Mouse (Mus musculus): ENCODE data around the gene Ppig. TPM values are rescaled to one million over a fixed set of nuclear protein-coding genes. Genes with fewer than 3 reads are reported as not detected.
A peak's percentile ranks its signal among the peaks of the same experiment; 100 is the strongest.

Gene Ppig
- polyA plus RNA-seq, 1 experiment from 2014 or later, result 149 TPM

DNA sequence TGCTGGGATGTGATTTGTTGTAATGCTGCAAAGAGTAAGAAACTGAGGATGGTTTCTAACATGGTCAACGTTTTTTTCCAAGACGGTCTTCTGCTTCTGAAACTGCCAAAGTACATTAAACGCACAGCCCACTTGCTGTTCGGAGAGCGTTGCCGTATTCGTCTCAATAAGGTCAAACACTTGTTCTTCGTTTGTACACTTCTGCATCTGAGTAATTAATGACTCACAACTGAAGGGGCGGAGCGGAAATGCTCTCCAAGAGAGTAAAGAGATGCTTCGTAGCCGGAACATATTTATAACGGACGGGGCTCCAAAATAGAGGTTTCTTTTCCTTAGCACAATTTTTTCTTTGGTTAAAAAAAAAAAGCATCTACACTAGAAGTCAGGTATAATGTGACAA lies 10.2 kb upstream of the Ppig start:
- DNase-seq (ENCODE audit: low spot score), result no peak
- Histone ChIP-seq H3K4me1 (replicated peaks; ENCODE audit: insufficient read depth, low read length) (no peaks in the 10 kb centered on the region), H3K27ac (no peak overlapping the region), H3K4me2 (ENCODE audit: low read length) (peak overlapping the region; percentile 91; the same call in 1 of the 2 replicates), H3K27me3 (ENCODE audit: insufficient read depth, low read length) (no peaks in the 10 kb centered on the region), H3K9ac (ENCODE audit: low read depth, low read length) (no peak overlapping the region), H3K4me3 (replicated peaks; ENCODE audit: low read depth, low read length) (no peak overlapping the region), H3K9me3 (replicated peaks; ENCODE audit: low read length) (no peaks in the 10 kb centered on the region), H3K36me3 (ENCODE audit: insufficient read depth, low read length) (peaks cover 4% of the 10 kb centered on the region; the same call in 1 of the 2 replicates)
- no peak for ATAC-seq (replicated peaks; ENCODE audit: low FRiP score, low read depth)
- WGBS, result 66% methylated on average over 14 of the region's 14 CpGs
- no peak for TF ChIP-seq CTCF (IDR thresholded peaks at IDR 0.05; ENCODE audit: low read depth)

DNA sequence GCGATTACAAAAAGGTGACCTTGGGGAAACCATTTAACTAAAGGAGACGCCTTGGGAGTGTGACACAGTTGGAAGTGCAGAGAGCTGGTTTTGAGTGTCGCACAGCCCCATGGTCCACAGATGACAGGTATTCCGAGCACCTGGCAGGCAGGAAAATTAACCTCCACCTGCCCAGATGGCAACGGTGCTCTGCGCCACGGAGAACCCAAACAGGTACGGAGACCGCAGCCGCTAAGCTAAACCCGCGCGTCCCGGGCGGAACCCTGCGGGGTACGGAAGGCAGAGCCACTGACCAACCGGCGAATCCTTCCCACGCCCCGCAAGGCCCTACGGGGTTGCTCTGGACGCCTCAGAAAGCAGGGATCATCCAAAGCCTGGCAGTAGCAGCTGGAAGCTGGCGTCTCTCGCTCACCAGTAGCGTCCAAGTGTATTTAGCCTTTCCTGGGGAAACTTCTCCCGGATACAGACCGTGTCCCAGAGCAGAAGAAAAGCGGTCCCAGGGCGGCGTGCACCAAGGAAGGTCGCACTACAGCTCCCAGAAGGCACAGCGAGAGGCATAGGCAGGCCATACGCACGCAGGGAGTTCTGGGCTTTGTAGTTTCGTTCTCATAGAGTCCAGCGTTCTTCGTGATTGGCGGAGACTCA lies 9.2 kb upstream of the Ppig start, which contains the start of gene Fastkd1:
Gene Fastkd1, minus strand, starts transcription at position 536 of the 645 bp plus-strand sequence.
- peak within 1 kb of the TSS; percentile 90 for H3K27ac ChIP-seq
- ATAC-seq (replicated peaks; ENCODE audit: low FRiP score, low read depth) (peak; percentile 98), DNase-seq (ENCODE audit: low spot score) (peak; percentile 96)
- H3K4me2 ChIP-seq (ENCODE audit: low read length), result peak within 1 kb of the TSS; percentile 91
- H3K36me3 ChIP-seq (ENCODE audit: insufficient read depth, low read length), result no peaks in the 10 kb centered on the region
- H3K9ac ChIP-seq (ENCODE audit: low read depth, low read length), result peak within 1 kb of the TSS; percentile 70
- no peaks in the 10 kb centered on the region for H3K27me3 ChIP-seq (ENCODE audit: insufficient read depth, low read length)
- no peaks in the 10 kb centered on the region for H3K4me1 ChIP-seq (replicated peaks; ENCODE audit: insufficient read depth, low read length)
- WGBS, result under 1% methylated on average over 39 of the region's 39 CpGs
- H3K4me3 ChIP-seq (replicated peaks; ENCODE audit: low read depth, low read length), result peak within 1 kb of the TSS; percentile 81
- TF ChIP-seq CTCF (IDR thresholded peaks at IDR 0.05; ENCODE audit: low read depth), result no peak
- H3K9me3 ChIP-seq (replicated peaks; ENCODE audit: low read length), result no peaks in the 10 kb centered on the region

DNA sequence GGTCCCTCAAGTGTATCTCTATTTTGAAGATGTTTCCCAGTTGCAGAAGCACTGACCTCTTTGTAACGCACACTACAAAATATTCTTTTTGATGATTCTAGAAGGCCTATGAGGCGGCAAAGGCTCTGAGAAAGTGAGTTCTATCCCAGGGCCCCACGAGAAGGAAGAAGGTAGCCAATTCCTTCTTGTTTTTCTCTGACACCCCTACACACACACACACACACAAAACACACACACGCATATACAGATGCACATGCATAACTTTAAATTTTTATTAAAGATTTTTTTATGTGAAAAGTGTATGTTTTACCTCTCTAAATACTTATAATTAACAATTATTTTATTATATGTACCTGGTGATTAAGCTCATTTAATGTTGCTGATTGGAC lies 8.7 kb upstream of the Ppig start:
- Histone ChIP-seq H3K4me1 (replicated peaks; ENCODE audit: insufficient read depth, low read length) (no peaks in the 10 kb centered on the region), H3K4me3 (replicated peaks; ENCODE audit: low read depth, low read length) (peak overlapping the region; percentile 81), H3K4me2 (ENCODE audit: low read length) (peak overlapping the region; percentile 91), H3K27ac (no peak overlapping the region), H3K27me3 (ENCODE audit: insufficient read depth, low read length) (no peaks in the 10 kb centered on the region), H3K36me3 (ENCODE audit: insufficient read depth, low read length) (no peaks in the 10 kb centered on the region), H3K9me3 (replicated peaks; ENCODE audit: low read length) (no peaks in the 10 kb centered on the region), H3K9ac (ENCODE audit: low read depth, low read length) (no peak overlapping the region)
- ATAC-seq (replicated peaks; ENCODE audit: low FRiP score, low read depth) (0 out of 2 replicates have a peak, but pooled peaks have one; percentile 10), DNase-seq (ENCODE audit: low spot score) (no peak)
- no peak for TF ChIP-seq CTCF (IDR thresholded peaks at IDR 0.05; ENCODE audit: low read depth)
- WGBS, result 32% methylated on average over 4 of the region's 4 CpGs

DNA sequence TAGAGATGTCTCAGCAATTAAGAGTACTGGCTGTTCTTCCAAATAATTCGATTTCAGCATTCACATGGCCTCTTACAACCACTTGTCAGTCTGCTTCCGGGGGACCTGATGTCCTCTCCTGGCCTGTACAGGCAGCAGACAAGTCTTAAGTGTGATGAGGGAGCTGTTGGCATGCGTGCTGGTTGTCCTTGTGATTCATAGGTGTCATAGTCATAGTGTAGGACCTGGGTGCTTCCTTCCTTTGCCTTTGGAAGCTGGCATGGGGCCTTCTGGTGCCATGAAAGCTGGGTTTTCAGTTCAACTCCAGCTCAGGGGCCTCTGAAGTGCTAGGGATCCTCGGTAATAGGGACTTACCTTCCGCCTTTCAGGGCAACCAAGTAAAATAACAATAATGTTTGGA lies 8.2 kb upstream of the Ppig start:
- Histone ChIP-seq H3K4me3 (replicated peaks; ENCODE audit: low read depth, low read length) (no peak overlapping the region), H3K4me1 (replicated peaks; ENCODE audit: insufficient read depth, low read length) (no peaks in the 10 kb centered on the region), H3K9ac (ENCODE audit: low read depth, low read length) (no peak overlapping the region), H3K4me2 (ENCODE audit: low read length) (no peak overlapping the region), H3K9me3 (replicated peaks; ENCODE audit: low read length) (no peaks in the 10 kb centered on the region), H3K27me3 (ENCODE audit: insufficient read depth, low read length) (no peaks in the 10 kb centered on the region), H3K27ac (no peak overlapping the region), H3K36me3 (ENCODE audit: insufficient read depth, low read length) (no peaks in the 10 kb centered on the region)
- TF ChIP-seq CTCF (IDR thresholded peaks at IDR 0.05; ENCODE audit: low read depth), result no peak
- ATAC-seq (replicated peaks; ENCODE audit: low FRiP score, low read depth) (no peak), DNase-seq (ENCODE audit: low spot score) (no peak)
- WGBS, result 76% methylated on average over 5 of the region's 5 CpGs

DNA sequence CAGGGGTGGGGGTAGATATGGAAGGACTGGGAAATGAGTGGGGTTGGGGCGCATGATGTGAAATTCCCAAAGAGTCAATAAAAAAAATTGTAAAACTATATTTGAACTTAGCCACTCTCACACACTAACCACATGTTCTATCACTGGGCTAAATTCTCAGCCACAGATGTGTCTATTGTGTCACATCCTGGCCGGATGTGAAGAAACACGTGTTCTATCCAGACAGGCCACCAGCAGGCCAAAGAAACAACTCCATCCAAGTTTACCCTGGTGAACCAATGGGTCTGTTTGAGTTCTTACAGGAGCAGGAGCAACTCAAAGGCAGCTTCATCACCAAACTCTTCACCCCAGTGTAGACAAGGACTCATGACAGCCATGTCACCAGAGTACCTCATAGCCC lies 5.9 kb upstream of the Ppig start:
- H3K27me3 ChIP-seq (ENCODE audit: insufficient read depth, low read length), result no peaks in the 10 kb centered on the region
- no peaks in the 10 kb centered on the region for H3K9me3 ChIP-seq (replicated peaks; ENCODE audit: low read length)
- no peak overlapping the region for H3K4me2 ChIP-seq (ENCODE audit: low read length)
- no peak overlapping the region for H3K4me3 ChIP-seq (replicated peaks; ENCODE audit: low read depth, low read length)
- H3K36me3 ChIP-seq (ENCODE audit: insufficient read depth, low read length), result no peaks in the 10 kb centered on the region
- 65% methylated on average over 3 of the region's 3 CpGs for WGBS
- DNase-seq (ENCODE audit: low spot score), result no peak
- H3K27ac ChIP-seq, result no peak overlapping the region
- H3K4me1 ChIP-seq (replicated peaks; ENCODE audit: insufficient read depth, low read length), result no peaks in the 10 kb centered on the region
- no peak for ATAC-seq (replicated peaks; ENCODE audit: low FRiP score, low read depth)
- H3K9ac ChIP-seq (ENCODE audit: low read depth, low read length), result no peak overlapping the region
- no peak for TF ChIP-seq CTCF (IDR thresholded peaks at IDR 0.05; ENCODE audit: low read depth)

DNA sequence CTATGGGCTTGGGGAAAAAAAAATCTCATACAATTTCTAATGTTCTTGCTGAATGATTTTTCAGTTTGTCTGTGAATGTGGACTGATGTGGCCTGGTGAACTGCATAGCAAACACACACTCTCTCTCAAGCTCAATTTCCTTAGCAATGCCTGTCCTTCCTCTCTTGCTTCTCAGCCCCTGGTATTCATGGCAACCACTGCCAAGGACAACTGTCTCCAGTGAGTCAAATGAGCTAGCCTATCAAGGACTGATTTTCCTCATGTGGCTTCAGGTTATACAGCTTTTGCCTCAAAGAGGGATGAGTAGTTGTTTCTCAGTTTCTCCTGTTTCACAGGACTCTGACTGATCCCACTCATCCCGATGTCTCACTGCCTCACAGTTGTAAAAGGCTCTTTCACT lies 3.2 kb upstream of the Ppig start:
- Histone ChIP-seq H3K4me3 (replicated peaks; ENCODE audit: low read depth, low read length) (no peak overlapping the region), H3K9me3 (replicated peaks; ENCODE audit: low read length) (no peaks in the 10 kb centered on the region), H3K9ac (ENCODE audit: low read depth, low read length) (no peak overlapping the region), H3K36me3 (ENCODE audit: insufficient read depth, low read length) (no peaks in the 10 kb centered on the region), H3K27ac (no peak overlapping the region), H3K4me1 (replicated peaks; ENCODE audit: insufficient read depth, low read length) (peaks cover 2% of the 10 kb centered on the region; the same call in 1 of the 2 replicates), H3K4me2 (ENCODE audit: low read length) (no peak overlapping the region), H3K27me3 (ENCODE audit: insufficient read depth, low read length) (no peaks in the 10 kb centered on the region)
- ATAC-seq (replicated peaks; ENCODE audit: low FRiP score, low read depth) (no peak), DNase-seq (ENCODE audit: low spot score) (no peak)
- TF ChIP-seq CTCF (IDR thresholded peaks at IDR 0.05; ENCODE audit: low read depth), result no peak
- WGBS, result 77% methylated on average over 1 of the region's 1 CpGs

All from kidney, postnatal 0 days (tissue).